Mouse (Mus musculus): Measurements from ENCODE around the gene Brd7. TPM values are rescaled to one million over a fixed set of nuclear protein-coding genes. Genes with fewer than 3 reads are reported as not detected.

Gene Brd7
- polyA plus RNA-seq, 1 experiment, result 16.9 TPM

GRCm38 (mm10) chr8:88325251-88325650, 36.7 kb downstream of the Brd7 start:
- no peaks in the 10 kb centered on the region for H3K27me3 ChIP-seq (ENCODE audit: control insufficient read depth, insufficient read depth, insufficient read length)
- H3K4me3 ChIP-seq (ENCODE audit: insufficient read depth, poor library complexity, severe bottlenecking), result no peak overlapping the region
- H3ac ChIP-seq (ENCODE audit: control insufficient read depth, insufficient read length, low read depth), result no peak overlapping the region
- peaks cover 99% of the 10 kb centered on the region for H3K36me3 ChIP-seq (ENCODE audit: control insufficient read depth, insufficient read depth)
- no peak for TF ChIP-seq MYOG (IDR thresholded peaks at IDR 0.05; ENCODE audit: control insufficient read depth, extremely low read depth, insufficient read length)
- TF ChIP-seq MAX (IDR thresholded peaks at IDR 0.05), result no peak
- no peaks in the 10 kb centered on the region for H3K79me2 ChIP-seq (ENCODE audit: control insufficient read depth, insufficient read depth)
- H3K79me3 ChIP-seq (ENCODE audit: low read depth), result no peaks in the 10 kb centered on the region

GRCm38 (mm10) chr8:88324760-88325159, 37.2 kb downstream of the Brd7 start:
- H3K36me3 ChIP-seq (ENCODE audit: control insufficient read depth, insufficient read depth), result peaks cover 98% of the 10 kb centered on the region

GRCm38 (mm10) chr8:88323523-88323922, 38.5 kb downstream of the Brd7 start:
- H3K79me2 ChIP-seq (ENCODE audit: control insufficient read depth, insufficient read depth), result no peaks in the 10 kb centered on the region
- no peaks in the 10 kb centered on the region for H3K27me3 ChIP-seq (ENCODE audit: control insufficient read depth, insufficient read depth, insufficient read length)
- H3K36me3 ChIP-seq (ENCODE audit: control insufficient read depth, insufficient read depth), result peaks cover 96% of the 10 kb centered on the region
- H3K79me3 ChIP-seq (ENCODE audit: low read depth), result no peaks in the 10 kb centered on the region
- H3ac ChIP-seq (ENCODE audit: control insufficient read depth, insufficient read length, low read depth), result no peak overlapping the region
- TF ChIP-seq USF1 (IDR thresholded peaks at IDR 0.05; ENCODE audit: low read depth), result no peak
- no peak for TF ChIP-seq CTCF (IDR thresholded peaks at IDR 0.05; ENCODE audit: control insufficient read depth, insufficient read depth, insufficient read length)
- TF ChIP-seq FOSL1 (IDR thresholded peaks at IDR 0.05; ENCODE audit: insufficient read depth, low read length, poor library complexity, severe bottlenecking), result no peak
- no peak for TF ChIP-seq MAX (IDR thresholded peaks at IDR 0.05)
- TF ChIP-seq MYOG (IDR thresholded peaks at IDR 0.05; ENCODE audit: control insufficient read depth, extremely low read depth, insufficient read length), result no peak
- TF ChIP-seq MYOD1 (IDR thresholded peaks at IDR 0.05; ENCODE audit: control insufficient read depth, insufficient read length, low read depth), result no peak
- no peak for TF ChIP-seq CEBPB (IDR thresholded peaks at IDR 0.05; ENCODE audit: low read depth)
- no peak overlapping the region for H3K4me3 ChIP-seq (ENCODE audit: insufficient read depth, poor library complexity, severe bottlenecking)

More at GRCm38 (mm10) chr8:88324760-88325159, 37.2 kb downstream of the Brd7 start:
- H3K79me3 ChIP-seq (ENCODE audit: low read depth), result no peaks in the 10 kb centered on the region
- H3K4me3 ChIP-seq (ENCODE audit: insufficient read depth, poor library complexity, severe bottlenecking), result no peak overlapping the region
- H3K27me3 ChIP-seq (ENCODE audit: control insufficient read depth, insufficient read depth, insufficient read length), result no peaks in the 10 kb centered on the region
- no peaks in the 10 kb centered on the region for H3K79me2 ChIP-seq (ENCODE audit: control insufficient read depth, insufficient read depth)
- TF ChIP-seq MYOD1 (IDR thresholded peaks at IDR 0.05; ENCODE audit: control insufficient read depth, insufficient read length, low read depth), result no peak
- no peak for TF ChIP-seq USF1 (IDR thresholded peaks at IDR 0.05; ENCODE audit: low read depth)
- no peak for TF ChIP-seq FOSL1 (IDR thresholded peaks at IDR 0.05; ENCODE audit: insufficient read depth, low read length, poor library complexity, severe bottlenecking)
- TF ChIP-seq MYOG (IDR thresholded peaks at IDR 0.05; ENCODE audit: control insufficient read depth, extremely low read depth, insufficient read length), result no peak
- no peak for TF ChIP-seq CEBPB (IDR thresholded peaks at IDR 0.05; ENCODE audit: low read depth)
- TF ChIP-seq CTCF (IDR thresholded peaks at IDR 0.05; ENCODE audit: control insufficient read depth, insufficient read depth, insufficient read length), result no peak
- TF ChIP-seq MAX (IDR thresholded peaks at IDR 0.05), result no peak
- no peak overlapping the region for H3ac ChIP-seq (ENCODE audit: control insufficient read depth, insufficient read length, low read depth)

GRCm38 (mm10) chr8:88321387-88321786, 40.6 kb downstream of the Brd7 start:
- Histone ChIP-seq H3K36me3 (ENCODE audit: control insufficient read depth, insufficient read depth) (peaks cover 95% of the 10 kb centered on the region), H3K4me3 (ENCODE audit: insufficient read depth, poor library complexity, severe bottlenecking) (no peak overlapping the region), H3K79me2 (ENCODE audit: control insufficient read depth, insufficient read depth) (peaks cover 13% of the 10 kb centered on the region), H3ac (ENCODE audit: control insufficient read depth, insufficient read length, low read depth) (no peak overlapping the region), H3K79me3 (ENCODE audit: low read depth) (peaks cover 2% of the 10 kb centered on the region), H3K27me3 (ENCODE audit: control insufficient read depth, insufficient read depth, insufficient read length) (no peaks in the 10 kb centered on the region)
- TF ChIP-seq CEBPB (IDR thresholded peaks at IDR 0.05; ENCODE audit: low read depth), result no peak
- no peak for TF ChIP-seq USF1 (IDR thresholded peaks at IDR 0.05; ENCODE audit: low read depth)

- H3K79me2 ChIP-seq (ENCODE audit: control insufficient read depth, insufficient read depth), result peaks cover 14% of the 10 kb centered on the region
- no peak for TF ChIP-seq CTCF (IDR thresholded peaks at IDR 0.05; ENCODE audit: control insufficient read depth, insufficient read depth, insufficient read length)
- no peak for TF ChIP-seq CEBPB (IDR thresholded peaks at IDR 0.05; ENCODE audit: low read depth)
- no peak for TF ChIP-seq MAX (IDR thresholded peaks at IDR 0.05)
- TF ChIP-seq MYOG (IDR thresholded peaks at IDR 0.05; ENCODE audit: control insufficient read depth, extremely low read depth, insufficient read length), result no peak
Observed at GRCm38 (mm10) chr8:88320134-88320533, 41.9 kb downstream of the Brd7 start.

GRCm38 (mm10) chr8:88318151-88318550, 43.8 kb downstream of the Brd7 start:
- H3K4me3 ChIP-seq (ENCODE audit: insufficient read depth, poor library complexity, severe bottlenecking), result no peak overlapping the region
- no peaks in the 10 kb centered on the region for H3K27me3 ChIP-seq (ENCODE audit: control insufficient read depth, insufficient read depth, insufficient read length)
- peaks cover 95% of the 10 kb centered on the region for H3K36me3 ChIP-seq (ENCODE audit: control insufficient read depth, insufficient read depth)
- no peak for TF ChIP-seq FOSL1 (IDR thresholded peaks at IDR 0.05; ENCODE audit: insufficient read depth, low read length, poor library complexity, severe bottlenecking)
- TF ChIP-seq CTCF (IDR thresholded peaks at IDR 0.05; ENCODE audit: control insufficient read depth, insufficient read depth, insufficient read length), result no peak
- TF ChIP-seq USF1 (IDR thresholded peaks at IDR 0.05; ENCODE audit: low read depth), result no peak
- no peak for TF ChIP-seq MAX (IDR thresholded peaks at IDR 0.05)
- no peak for TF ChIP-seq MYOG (IDR thresholded peaks at IDR 0.05; ENCODE audit: control insufficient read depth, extremely low read depth, insufficient read length)
- no peak for TF ChIP-seq MYOD1 (IDR thresholded peaks at IDR 0.05; ENCODE audit: control insufficient read depth, insufficient read length, low read depth)
- no peak for TF ChIP-seq CEBPB (IDR thresholded peaks at IDR 0.05; ENCODE audit: low read depth)
- H3K79me2 ChIP-seq (ENCODE audit: control insufficient read depth, insufficient read depth), result peaks cover 22% of the 10 kb centered on the region
- H3ac ChIP-seq (ENCODE audit: control insufficient read depth, insufficient read length, low read depth), result no peak overlapping the region
- peaks cover 2% of the 10 kb centered on the region for H3K79me3 ChIP-seq (ENCODE audit: low read depth)

More at GRCm38 (mm10) chr8:88320134-88320533, 41.9 kb downstream of the Brd7 start:
- no peaks in the 10 kb centered on the region for H3K27me3 ChIP-seq (ENCODE audit: control insufficient read depth, insufficient read depth, insufficient read length)
- H3K79me3 ChIP-seq (ENCODE audit: low read depth), result peaks cover 2% of the 10 kb centered on the region
- H3K36me3 ChIP-seq (ENCODE audit: control insufficient read depth, insufficient read depth), result peaks cover 95% of the 10 kb centered on the region
- H3ac ChIP-seq (ENCODE audit: control insufficient read depth, insufficient read length, low read depth), result no peak overlapping the region
- H3K4me3 ChIP-seq (ENCODE audit: insufficient read depth, poor library complexity, severe bottlenecking), result no peak overlapping the region

Data from C2C12 (cell line).